Mouse (Mus musculus) retina, adult 2 months (tissue): ENCODE results near the gene Parvb.

Source experiments
- DNase-seq: peaks from one replicate; pipeline ENCODE4 v3.0.0-alpha.2; 2012; ENCODE audit warnings: low read depth, low spot score

The Parvb gene

GRCm38 (mm10) chr15:84323966-84324869 is 92.4 kb downstream of the Parvb start, which contains the start of gene Parvg:
Parvg (plus strand) TSS chr15:84324026.
- no peak for DNase-seq

DNA sequence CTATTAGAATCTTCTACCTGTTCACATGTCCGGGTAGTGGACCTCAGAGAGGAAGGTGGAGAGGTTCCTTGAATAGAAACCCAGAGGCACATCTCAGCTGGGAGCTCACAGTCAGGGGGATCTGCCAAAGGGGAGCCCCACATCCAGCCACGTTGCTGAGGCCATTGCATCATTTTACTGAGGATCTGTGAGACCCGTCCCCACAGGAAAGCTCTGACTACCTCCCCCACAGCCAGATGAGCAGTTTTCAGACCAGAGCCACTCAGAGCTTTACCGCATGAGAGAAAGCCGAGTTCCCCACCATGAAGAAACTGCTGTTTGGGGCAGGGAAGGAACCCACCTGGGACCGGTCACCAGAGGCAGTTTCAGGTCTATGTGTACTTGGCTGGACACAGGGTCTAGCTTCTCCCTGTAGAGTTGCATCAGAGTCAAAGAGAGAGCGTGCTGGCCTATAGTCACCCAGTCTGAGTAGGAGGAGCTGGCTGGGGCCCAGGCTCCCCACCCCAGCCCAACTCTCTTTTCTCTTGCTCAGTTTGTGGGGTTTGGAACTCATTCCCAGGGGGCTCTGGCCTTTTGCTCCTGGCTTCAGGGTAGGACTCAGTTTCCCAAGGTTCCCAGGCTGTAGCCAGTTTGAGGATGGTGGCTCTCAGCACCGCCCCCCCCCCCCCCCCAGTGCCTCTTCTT is 93.2 kb downstream of the Parvb start:
- DNase-seq, result no peak

DNA sequence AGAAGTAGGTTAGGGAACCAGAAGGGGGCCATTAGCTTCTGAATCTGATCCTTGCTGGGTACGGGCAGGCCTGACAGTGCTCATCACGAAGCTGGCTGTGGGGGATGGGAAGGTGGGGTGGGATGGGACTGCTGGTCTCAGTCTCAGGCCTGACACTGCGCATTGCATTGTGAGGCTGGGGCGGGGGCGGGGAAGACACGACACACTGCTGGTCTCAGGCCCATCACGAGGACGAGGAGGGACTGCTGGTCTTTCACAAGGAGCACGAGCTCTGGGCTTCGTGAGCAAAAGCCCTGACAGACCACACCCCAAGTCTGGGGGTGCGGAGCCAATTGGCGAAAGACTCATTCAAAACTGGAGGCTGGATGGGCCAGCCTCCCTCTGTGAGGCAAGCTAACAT is 93.9 kb downstream of the Parvb start:
- no peak for DNase-seq

DNA sequence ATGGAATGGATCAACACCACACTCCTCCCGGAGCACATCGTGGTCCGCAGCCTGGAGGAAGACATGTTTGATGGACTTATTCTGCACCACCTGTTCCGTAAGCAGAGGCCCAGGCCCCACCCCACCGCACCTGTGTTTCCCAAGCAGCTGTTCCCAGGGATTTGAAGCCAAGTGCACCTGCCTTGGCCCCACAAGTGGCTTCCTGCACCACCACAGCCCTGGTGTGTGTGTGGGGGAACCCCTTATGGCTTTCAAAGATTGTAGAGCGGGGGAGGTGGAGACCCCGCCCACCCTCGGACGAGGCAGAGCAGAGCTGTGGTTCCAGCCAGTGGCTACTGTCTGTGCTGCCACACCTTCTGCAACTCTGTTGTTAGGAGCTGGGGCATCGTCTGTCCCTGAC is 97.0 kb downstream of the Parvb start:
- no peak for DNase-seq

- no peak for DNase-seq
Observed at GRCm38 (mm10) chr15:84329940-84330339, 98.1 kb downstream of the Parvb start.

GRCm38 (mm10) chr15:84331066-84331612 is 99.3 kb downstream of the Parvb start:
- DNase-seq, result no peak

- no peak for DNase-seq
Observed at GRCm38 (mm10) chr15:84336281-84336817, 104.5 kb downstream of the Parvb start.

GRCm38 (mm10) chr15:84337599-84337998 is 105.8 kb downstream of the Parvb start:
- DNase-seq, result no peak

GRCm38 (mm10) chr15:84340926-84341325 is 109.1 kb downstream of the Parvb start:
- DNase-seq, result no peak

GRCm38 (mm10) chr15:84348769-84349168 is 116.9 kb downstream of the Parvb start:
- DNase-seq, result no peak

GRCm38 (mm10) chr15:84349915-84350738 is 118.3 kb downstream of the Parvb start:
- DNase-seq, result no peak

- no peak for DNase-seq
Observed at GRCm38 (mm10) chr15:84351342-84351741, 119.5 kb downstream of the Parvb start.

DNA sequence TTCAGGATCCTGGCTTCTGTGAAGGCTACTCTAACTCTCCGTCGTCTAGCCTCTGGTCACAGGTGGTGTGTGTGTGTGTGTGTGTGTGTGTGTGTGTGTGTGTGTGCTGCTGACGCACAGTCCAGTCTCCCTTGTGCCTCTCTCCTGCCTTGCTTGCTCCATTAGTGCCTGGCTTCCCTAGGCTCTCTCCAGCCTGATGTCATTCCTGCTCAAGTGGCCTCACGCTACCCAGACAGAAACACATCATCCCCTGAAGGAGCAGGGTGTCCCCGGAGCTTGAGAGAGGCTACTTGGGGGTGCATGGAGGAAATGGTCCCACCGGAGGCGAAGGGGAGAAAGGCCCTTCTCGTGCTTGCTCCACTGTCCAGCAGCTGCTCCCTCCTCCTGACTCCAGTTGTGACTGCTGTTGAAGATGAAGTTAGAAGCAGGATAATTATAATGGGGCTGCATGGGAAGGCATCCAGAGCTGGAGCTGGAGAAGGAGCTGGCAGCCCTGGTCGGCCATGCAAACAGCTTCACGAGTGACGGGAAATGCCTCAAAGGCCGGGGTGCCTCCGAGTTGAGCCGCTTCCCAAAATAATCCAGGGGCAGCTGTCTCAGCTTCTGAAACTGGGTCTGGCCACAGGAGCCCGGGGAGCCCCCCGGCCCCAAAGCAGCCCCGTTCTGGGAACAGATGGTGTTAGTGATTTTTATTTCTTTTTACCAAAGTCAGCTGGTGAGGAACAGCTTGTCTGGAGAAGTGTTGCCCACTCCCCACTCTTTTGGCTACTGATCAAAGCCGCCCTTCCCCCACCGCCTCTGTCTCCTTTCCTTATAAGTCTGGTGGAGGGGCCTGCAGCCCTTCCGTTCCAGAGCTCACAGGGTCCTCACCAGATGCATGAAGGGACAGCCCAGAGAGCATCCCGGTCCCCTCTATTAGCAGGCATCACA is 120.3 kb downstream of the Parvb start:
- DNase-seq, result no peak

GRCm38 (mm10) chr15:84355081-84355480 is 123.2 kb downstream of the Parvb start:
- no peak for DNase-seq

DNA sequence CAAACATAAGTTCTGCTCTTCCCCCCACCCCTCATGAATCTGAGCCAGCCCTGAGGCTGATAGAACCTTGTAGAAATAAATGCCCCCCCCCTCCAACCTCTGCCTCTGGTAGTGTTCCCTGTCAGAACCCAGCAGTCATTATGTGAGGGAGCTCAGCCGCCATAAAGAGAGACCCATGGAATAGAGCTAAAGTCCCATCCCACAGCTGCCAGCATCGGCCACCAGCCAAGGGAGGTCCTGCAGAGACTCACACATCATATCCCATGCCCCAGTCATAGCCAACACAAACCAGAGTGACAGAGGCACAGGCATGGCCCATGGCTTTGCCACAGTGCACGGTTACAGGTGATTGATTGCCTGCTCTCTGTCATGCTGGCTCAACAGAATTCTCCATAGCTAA is 132.9 kb downstream of the Parvb start:
- DNase-seq, result no peak
